Mouse (Mus musculus) myocyte (in vitro differentiated cells): ENCODE results near the gene Rimbp3. TPM values are rescaled to one million over a fixed set of nuclear protein-coding genes. Genes with fewer than 3 reads are reported as not detected.

Experiments used
- H3K27me3 ChIP-seq: one replicate; pipeline ENCODE4 v1.6.1; 2011; ENCODE audit not compliant: control insufficient read depth, insufficient read depth, insufficient read length
- H3K36me3 ChIP-seq: one replicate; pipeline ENCODE4 v1.6.1; 2011; ENCODE audit not compliant: control insufficient read depth, insufficient read depth
- H3K4me2 ChIP-seq: one replicate; pipeline ENCODE4 v1.6.1; 2011; ENCODE audit warnings: low read depth, control low read depth
- H3K4me3 ChIP-seq: one replicate; pipeline ENCODE4 v1.5.1; 2011; ENCODE audit warnings: mild to moderate bottlenecking, control low read depth, moderate library complexity
- H3K79me2 ChIP-seq: one replicate; pipeline ENCODE4 v1.6.1; 2011; ENCODE audit not compliant: control insufficient read depth, insufficient read depth
- H3ac ChIP-seq: one replicate; pipeline ENCODE4 v1.6.1; 2011; ENCODE audit not compliant: control insufficient read depth, insufficient read length
- CEBPB ChIP-seq: IDR thresholded peaks from 2 replicates; pipeline ENCODE4 v1.6.1; 2011; ENCODE audit warnings: mild to moderate bottlenecking, moderate library complexity; ENCODE audit not compliant: poor library complexity, insufficient read depth, severe bottlenecking
- E2F4 ChIP-seq: IDR thresholded peaks from one replicate; pipeline ENCODE4 v1.6.1; 2011; ENCODE audit warnings: mild to moderate bottlenecking, control low read depth, moderate library complexity; ENCODE audit not compliant: insufficient read depth
- MAX ChIP-seq: IDR thresholded peaks from one replicate; pipeline ENCODE4 v1.6.1; 2011; ENCODE audit warnings: low read depth, mild to moderate bottlenecking, control low read depth
- MYOD1 ChIP-seq, 3 experiments: IDR thresholded peaks; one replicate each; pipeline ENCODE4 v1.6.1; 2011; ENCODE audit warnings: control low read depth in 2 of 3, low read depth in 2 of 3, mild to moderate bottlenecking in 2 of 3, moderate library complexity in 1 of 3; ENCODE audit not compliant: insufficient read length in 2 of 3, control insufficient read depth in 1 of 3
- MYOG ChIP-seq, 3 experiments: IDR thresholded peaks; one replicate each; pipeline ENCODE4 v1.6.1; 2011; ENCODE audit warnings: control low read depth in 2 of 3, low read depth in 2 of 3, mild to moderate bottlenecking in 2 of 3; ENCODE audit not compliant: insufficient read length in 2 of 3, control insufficient read depth in 1 of 3, insufficient read depth in 1 of 3
- POLR2A ChIP-seq: IDR thresholded peaks from one replicate; pipeline ENCODE4 v1.6.1; 2011; ENCODE audit warnings: low read depth, mild to moderate bottlenecking, control low read depth, moderate library complexity; ENCODE audit not compliant: insufficient read length
- POLR2AphosphoS2 ChIP-seq: IDR thresholded peaks from one replicate; pipeline ENCODE4 v1.6.1; 2011; ENCODE audit warnings: low read depth, control low read depth; ENCODE audit not compliant: insufficient read length
- REST ChIP-seq: IDR thresholded peaks from one replicate; pipeline ENCODE4 v1.6.1; 2011; ENCODE audit warnings: mild to moderate bottlenecking, control low read depth, moderate library complexity; ENCODE audit not compliant: insufficient read depth, insufficient read length
- SRF ChIP-seq: IDR thresholded peaks from one replicate; pipeline ENCODE4 v1.6.1; 2011; ENCODE audit warnings: low read depth; ENCODE audit not compliant: control insufficient read depth, insufficient read length
- TCF12 ChIP-seq: IDR thresholded peaks from one replicate; pipeline ENCODE4 v1.6.1; 2011; ENCODE audit warnings: mild to moderate bottlenecking, control low read depth; ENCODE audit not compliant: poor library complexity, insufficient read depth, severe bottlenecking
- TCF3 ChIP-seq: IDR thresholded peaks from one replicate; pipeline ENCODE4 v1.6.1; 2011; ENCODE audit warnings: low read depth, control low read depth; ENCODE audit not compliant: insufficient read length
- USF1 ChIP-seq: IDR thresholded peaks from one replicate; pipeline ENCODE4 v1.6.1; 2011; ENCODE audit warnings: low read depth, mild to moderate bottlenecking, control low read depth, moderate library complexity
- polyA plus RNA-seq: library from polyadenylated mRNA; unstranded; fragments of >200 nt; fragmentation: generic; extraction: Trizol; gene quantifications from one replicate; pipeline ENCODE4 v1.2.1, GENCODE M21; 2012; ENCODE audit warnings: missing spikeins

Gene Rimbp3
- polyA plus RNA-seq, 1 experiment = 0.07 TPM

DNA sequence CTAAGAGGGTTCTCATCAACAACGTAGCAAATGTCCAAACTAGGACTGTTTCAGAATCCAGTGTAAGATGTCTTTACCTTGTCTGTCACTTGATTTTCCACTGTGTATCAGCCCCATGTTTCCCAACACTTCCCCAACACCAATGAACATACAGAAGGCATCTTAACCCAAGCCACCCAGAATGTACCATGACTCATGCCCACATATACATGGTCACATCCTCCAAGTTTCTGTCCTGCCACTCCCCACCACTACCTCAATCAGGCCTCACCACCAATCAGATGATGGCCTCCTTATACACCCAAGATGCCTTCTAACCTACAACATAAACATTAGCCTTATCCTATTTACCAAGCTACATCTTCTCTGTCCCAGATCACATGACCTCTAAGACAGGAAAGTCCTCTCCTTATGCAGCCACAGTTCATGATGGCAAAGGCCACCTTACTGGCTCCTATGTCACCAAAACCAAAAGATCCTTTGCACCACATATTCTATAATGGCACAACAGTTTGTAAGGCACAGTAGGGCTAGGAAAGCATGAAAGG, 30.7 kb upstream of the Rimbp3 start:
- Histone ChIP-seq H3K79me2 (peaks cover 93% of the 10 kb centered on the region), H3K27me3 (no peaks in the 10 kb centered on the region), H3K4me2 (no peak overlapping the region), H3K36me3 (peaks cover 28% of the 10 kb centered on the region), H3K4me3 (no peak overlapping the region), H3ac (no peak overlapping the region)
- no peak for TF ChIP-seq MAX
- TF ChIP-seq REST = no peak
- no peak for TF ChIP-seq TCF3

GRCm38 (mm10) chr16:17179706-17180105, 28.7 kb upstream of the Rimbp3 start:
- no peak for TF ChIP-seq USF1
- no peak for TF ChIP-seq CEBPB
- no peak for TF ChIP-seq TCF3
- TF ChIP-seq E2F4 = no peak
- no peak for TF ChIP-seq REST
- no peak for TF ChIP-seq MYOG (IDR thresholded peaks at IDR 0.05; ENCODE audit: control insufficient read depth in 1 of 3, insufficient read depth in 1 of 3, insufficient read length in 2 of 3, low read depth in 2 of 3)
- no peak for TF ChIP-seq TCF12
- TF ChIP-seq MAX = no peak
- no peak for TF ChIP-seq MYOD1 (IDR thresholded peaks at IDR 0.05; ENCODE audit: control insufficient read depth in 1 of 3, insufficient read length in 2 of 3, low read depth in 2 of 3)
- no peak for TF ChIP-seq SRF
- TF ChIP-seq POLR2AphosphoS2 = no peak
- Histone ChIP-seq H3ac (no peak overlapping the region), H3K79me2 (peaks cover 91% of the 10 kb centered on the region), H3K36me3 (peaks cover 15% of the 10 kb centered on the region), H3K4me2 (no peak overlapping the region), H3K4me3 (no peak overlapping the region), H3K27me3 (no peaks in the 10 kb centered on the region)

DNA sequence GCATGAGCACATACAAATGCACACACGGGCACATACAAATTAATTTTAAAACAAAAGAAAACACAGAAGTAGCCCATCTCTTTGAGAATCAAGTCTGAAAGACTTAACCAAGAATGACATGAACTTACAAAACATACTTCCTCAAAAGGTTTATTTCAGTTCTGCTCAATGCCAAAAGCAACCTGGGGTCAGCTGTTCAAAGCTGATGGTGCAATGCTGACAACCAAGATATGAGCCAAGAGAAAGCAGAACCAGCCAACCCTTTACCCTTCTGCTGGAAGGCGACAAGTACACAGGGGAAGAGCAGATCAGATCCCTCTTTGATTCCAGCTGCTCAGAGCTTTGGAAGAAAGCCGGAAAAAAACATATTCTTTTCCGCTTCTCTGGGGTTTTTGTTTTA, 27.0 kb upstream of the Rimbp3 start:
- TF ChIP-seq MYOD1 (IDR thresholded peaks at IDR 0.05; ENCODE audit: control insufficient read depth in 1 of 3, insufficient read length in 2 of 3, low read depth in 2 of 3) (no peak), E2F4 (no peak), CEBPB (no peak), SRF (no peak), POLR2A (no peak), REST (no peak), MYOG (IDR thresholded peaks at IDR 0.05; ENCODE audit: control insufficient read depth in 1 of 3, insufficient read depth in 1 of 3, insufficient read length in 2 of 3, low read depth in 2 of 3) (no peak), USF1 (no peak), POLR2AphosphoS2 (no peak), TCF12 (no peak), TCF3 (no peak), MAX (no peak)
- Histone ChIP-seq H3K4me3 (no peak overlapping the region), H3K4me2 (no peak overlapping the region), H3K79me2 (peaks cover 97% of the 10 kb centered on the region), H3ac (no peak overlapping the region), H3K27me3 (no peaks in the 10 kb centered on the region), H3K36me3 (peaks cover 17% of the 10 kb centered on the region)

- no peak for TF ChIP-seq SRF
- TF ChIP-seq REST = no peak
- no peak for TF ChIP-seq MYOG (IDR thresholded peaks at IDR 0.05; ENCODE audit: control insufficient read depth in 1 of 3, insufficient read depth in 1 of 3, insufficient read length in 2 of 3, low read depth in 2 of 3)
- TF ChIP-seq USF1 = no peak
- no peak overlapping the region for H3K4me3 ChIP-seq
These were observed 26.3 kb upstream of the Rimbp3 start for GRCm38 (mm10) chr16:17182136-17182535.

GRCm38 (mm10) chr16:17183003-17183402, 25.4 kb upstream of the Rimbp3 start:
- no peak for TF ChIP-seq E2F4
- TF ChIP-seq MYOG (IDR thresholded peaks at IDR 0.05; ENCODE audit: control insufficient read depth in 1 of 3, insufficient read depth in 1 of 3, insufficient read length in 2 of 3, low read depth in 2 of 3) = no peak
- TF ChIP-seq CEBPB = no peak
- no peak for TF ChIP-seq POLR2A
- no peak for TF ChIP-seq SRF
- no peak for TF ChIP-seq USF1
- no peak for TF ChIP-seq TCF3
- no peak for TF ChIP-seq REST
- no peak for TF ChIP-seq POLR2AphosphoS2
- no peak for TF ChIP-seq TCF12
- no peak for TF ChIP-seq MYOD1 (IDR thresholded peaks at IDR 0.05; ENCODE audit: control insufficient read depth in 1 of 3, insufficient read length in 2 of 3, low read depth in 2 of 3)
- TF ChIP-seq MAX = no peak
- Histone ChIP-seq H3K36me3 (peaks cover 13% of the 10 kb centered on the region), H3K27me3 (no peaks in the 10 kb centered on the region), H3ac (no peak overlapping the region), H3K79me2 (peaks cover 97% of the 10 kb centered on the region), H3K4me2 (no peak overlapping the region), H3K4me3 (no peak overlapping the region)

More at GRCm38 (mm10) chr16:17182136-17182535, 26.3 kb upstream of the Rimbp3 start:
- H3K4me2 ChIP-seq = no peak overlapping the region
- H3K36me3 ChIP-seq = peaks cover 20% of the 10 kb centered on the region
- peaks cover 97% of the 10 kb centered on the region for H3K79me2 ChIP-seq
- H3ac ChIP-seq = no peak overlapping the region
- no peaks in the 10 kb centered on the region for H3K27me3 ChIP-seq
